Mouse (Mus musculus) fibroblast of lung, adult 2 months (primary cell): ENCODE measurements around the gene Tmem121.
"Not testable (repeated sequence)": the region's sequence is repeated elsewhere in the genome, so short reads cannot be mapped to it uniquely, and the experiment has no call there.

Experiments used
- DNase-seq: peaks from one replicate; pipeline ENCODE4 v3.0.0-alpha.2; 2011; ENCODE audit warnings: low read depth

Gene Tmem121

DNA sequence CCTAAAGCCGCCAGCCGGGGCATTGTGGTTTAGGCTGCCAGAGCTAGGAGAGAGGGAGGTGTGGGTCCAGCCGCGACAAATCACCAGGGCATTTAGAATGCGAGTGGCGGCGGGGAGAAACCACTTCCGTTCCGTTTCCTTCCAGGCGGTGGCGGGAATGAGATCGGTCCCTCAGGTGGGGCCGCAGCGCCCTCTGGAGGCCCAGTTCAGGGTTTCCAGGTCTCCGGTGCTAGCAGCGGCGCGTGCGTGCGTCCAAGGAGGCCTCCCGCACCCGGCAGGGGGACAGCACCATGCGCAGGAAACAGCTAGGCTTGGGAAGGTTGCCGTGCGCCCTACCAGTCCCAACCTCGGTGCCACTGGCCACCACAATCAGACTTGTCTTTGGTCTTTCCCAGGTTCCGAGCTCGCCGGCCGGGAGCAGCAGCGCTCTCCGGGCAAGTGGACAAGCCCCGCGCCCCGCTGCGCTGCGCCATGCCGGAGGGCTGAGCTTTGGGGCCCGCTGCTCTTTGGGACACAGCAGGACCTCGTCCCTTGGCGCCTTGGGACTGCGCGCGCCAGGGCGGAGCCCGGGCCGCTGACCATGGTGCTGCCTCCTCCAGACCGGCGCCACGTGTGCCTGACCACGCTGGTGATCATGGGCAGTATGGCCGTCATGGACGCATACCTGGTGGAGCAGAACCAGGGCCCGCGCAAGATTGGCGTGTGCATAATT lies 2.0 kb downstream of the Tmem121 start:
- DNase-seq = no peak

GRCm38 (mm10) chr12:113188349-113189055 lies 2.8 kb downstream of the Tmem121 start:
- DNase-seq = no peak

DNA sequence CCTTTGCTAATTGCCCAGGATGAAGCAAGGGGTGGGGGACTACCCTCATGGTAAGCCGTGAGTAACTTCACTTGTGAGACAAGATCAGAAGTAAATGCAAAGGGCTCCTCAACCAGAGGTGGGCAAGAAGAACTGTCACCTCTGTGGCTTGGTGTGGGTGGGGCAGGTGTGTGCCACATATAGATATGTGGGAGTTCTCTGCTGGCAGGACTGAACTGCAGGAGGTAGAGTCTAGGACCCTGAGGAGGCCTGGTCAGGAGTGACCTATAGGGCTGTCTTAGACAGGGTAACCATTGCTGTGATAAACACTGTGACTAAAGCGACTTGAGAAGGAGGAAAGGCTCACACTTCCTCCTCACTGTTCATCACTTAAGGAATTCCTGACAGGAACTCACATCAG lies 7.7 kb downstream of the Tmem121 start:
- DNase-seq = no peak

GRCm38 (mm10) chr12:113199132-113199531 lies 13.4 kb downstream of the Tmem121 start:
- DNase-seq = not testable (repeated sequence)

DNA sequence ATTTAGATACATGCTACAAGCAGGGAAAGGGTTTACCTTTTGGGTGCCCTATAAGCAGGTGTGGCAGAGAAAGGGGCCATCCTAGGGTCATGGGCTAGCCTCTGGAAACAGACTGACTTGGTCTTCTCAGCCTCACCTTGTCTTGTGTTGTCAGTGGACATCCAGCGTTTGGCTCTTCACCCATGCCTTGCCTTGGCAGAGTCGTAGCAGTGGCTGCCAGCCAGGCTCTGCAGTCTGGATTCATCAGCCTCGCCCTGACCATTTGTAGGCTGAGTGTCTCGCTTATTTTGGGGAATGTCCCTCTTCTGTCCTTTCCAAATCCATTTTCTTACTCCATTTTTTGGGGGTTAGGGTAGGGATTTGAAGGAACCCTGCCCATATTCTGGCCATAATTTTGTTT lies 15.6 kb downstream of the Tmem121 start:
- no peak for DNase-seq

- DNase-seq = no peak
Observed at GRCm38 (mm10) chr12:113202008-113202407, 16.3 kb downstream of the Tmem121 start.

- no peak for DNase-seq
Observed at GRCm38 (mm10) chr12:113203522-113203921, 17.8 kb downstream of the Tmem121 start.

DNA sequence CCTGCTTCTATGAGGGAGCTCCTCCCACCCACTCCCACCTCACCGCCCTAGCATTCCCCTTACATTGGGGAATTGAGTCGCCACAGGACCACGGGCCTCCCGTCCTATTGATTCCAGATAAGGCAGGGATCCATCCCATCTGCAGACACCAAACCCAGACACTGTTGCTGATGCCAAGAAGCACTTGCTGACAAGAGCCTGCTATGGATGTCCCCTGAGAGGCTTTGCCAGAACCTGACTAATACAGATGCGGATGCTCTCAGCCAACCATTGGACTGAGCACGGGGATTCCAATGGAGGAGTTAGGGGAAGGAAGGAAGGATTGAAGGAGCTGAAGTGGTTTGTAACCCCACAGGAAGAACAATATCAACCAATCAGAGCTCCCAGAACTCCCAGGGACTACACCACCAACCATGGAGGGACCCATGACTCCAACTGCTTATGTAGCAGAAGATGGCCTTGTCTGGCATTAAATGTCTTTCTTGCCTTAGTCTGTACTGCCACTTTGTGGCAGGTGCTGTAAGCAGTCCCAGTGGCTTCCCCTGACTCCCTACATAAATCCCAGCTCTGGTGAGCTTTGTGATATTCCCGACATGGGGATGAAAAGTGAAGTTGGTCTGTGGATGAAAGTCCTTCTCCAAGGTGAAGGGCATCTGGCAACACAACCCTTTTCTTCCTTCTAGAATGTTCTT lies 19.7 kb downstream of the Tmem121 start:
- no peak for DNase-seq

DNA sequence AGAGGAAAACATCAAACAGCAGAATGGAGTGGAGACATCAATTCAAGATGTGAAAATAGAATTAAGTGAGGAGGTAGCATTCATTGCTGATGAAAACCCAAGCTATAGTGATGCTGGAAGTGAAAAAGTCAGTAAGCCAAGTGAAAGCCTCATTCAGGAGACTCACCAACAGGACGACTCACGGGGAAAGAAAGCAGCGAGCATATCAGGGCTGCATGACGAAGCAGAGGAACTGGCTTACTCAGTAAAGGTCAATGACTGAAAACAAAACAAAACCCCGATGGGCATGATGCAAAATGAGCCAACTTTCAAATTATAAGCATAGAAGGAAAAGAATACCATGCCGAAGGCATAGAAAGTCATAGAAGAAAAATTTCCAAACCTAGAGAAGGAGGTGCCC lies 22.0 kb downstream of the Tmem121 start:
- no peak for DNase-seq

GRCm38 (mm10) chr12:113210586-113211378 lies 25.1 kb downstream of the Tmem121 start:
- DNase-seq = peak; percentile 92

GRCm38 (mm10) chr12:113211772-113212171 lies 26.0 kb downstream of the Tmem121 start:
- no peak for DNase-seq

GRCm38 (mm10) chr12:113212326-113212924 lies 26.7 kb downstream of the Tmem121 start:
- no peak for DNase-seq

DNA sequence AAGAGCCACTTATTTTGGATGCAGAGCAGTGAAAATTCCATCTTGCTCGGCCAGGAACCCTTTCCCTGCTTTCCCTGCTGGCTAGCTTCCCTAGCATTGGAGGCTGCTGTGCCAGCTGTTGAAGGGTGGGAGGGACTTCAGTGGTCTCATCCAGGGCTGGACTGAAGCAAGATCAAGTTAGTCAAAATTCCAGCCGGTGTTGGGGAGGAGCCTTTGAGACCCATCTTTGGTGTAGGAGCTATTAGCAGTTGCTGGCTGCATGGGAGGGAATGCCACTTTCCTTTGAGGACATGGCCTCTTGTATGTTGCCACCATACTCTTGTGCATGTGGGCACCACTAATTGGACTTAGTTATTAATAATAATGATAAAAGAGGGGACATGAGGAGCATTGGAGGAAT lies 27.5 kb downstream of the Tmem121 start:
- no peak for DNase-seq

- no peak for DNase-seq
Observed at GRCm38 (mm10) chr12:113214072-113214808, 28.5 kb downstream of the Tmem121 start.

DNA sequence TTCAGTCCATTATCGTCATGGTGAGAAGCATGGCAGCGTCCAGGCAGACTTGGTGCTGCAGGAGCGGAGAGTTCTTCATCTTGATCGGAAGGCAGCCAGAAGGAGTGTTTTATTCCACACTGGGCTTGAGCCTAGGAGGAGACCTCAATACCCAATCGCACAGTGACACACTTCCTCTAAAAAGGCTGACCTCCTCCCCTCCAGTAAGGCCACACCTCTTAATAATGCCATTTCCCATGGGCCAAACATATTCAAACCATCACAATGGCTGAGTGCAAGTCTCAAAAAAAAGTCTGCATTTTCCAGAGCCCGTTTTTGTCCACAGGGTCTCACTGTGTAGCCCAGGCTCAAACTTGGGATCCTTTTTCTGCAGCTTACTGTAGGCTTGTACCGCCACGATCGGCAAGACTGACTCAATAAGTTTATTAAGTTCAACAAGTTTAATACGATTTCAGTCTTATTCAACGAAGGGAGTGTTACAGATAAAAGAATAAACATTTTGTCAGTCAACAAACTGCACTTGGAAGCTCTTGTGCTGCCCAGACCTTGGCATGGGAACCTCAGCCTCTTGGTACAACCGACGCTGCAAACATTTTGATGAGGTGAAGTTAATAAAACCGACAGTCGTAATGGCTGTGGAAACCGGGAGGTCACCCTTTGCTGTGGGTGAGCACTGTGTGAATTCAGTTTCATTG lies 29.4 kb downstream of the Tmem121 start:
- no peak for DNase-seq

DNA sequence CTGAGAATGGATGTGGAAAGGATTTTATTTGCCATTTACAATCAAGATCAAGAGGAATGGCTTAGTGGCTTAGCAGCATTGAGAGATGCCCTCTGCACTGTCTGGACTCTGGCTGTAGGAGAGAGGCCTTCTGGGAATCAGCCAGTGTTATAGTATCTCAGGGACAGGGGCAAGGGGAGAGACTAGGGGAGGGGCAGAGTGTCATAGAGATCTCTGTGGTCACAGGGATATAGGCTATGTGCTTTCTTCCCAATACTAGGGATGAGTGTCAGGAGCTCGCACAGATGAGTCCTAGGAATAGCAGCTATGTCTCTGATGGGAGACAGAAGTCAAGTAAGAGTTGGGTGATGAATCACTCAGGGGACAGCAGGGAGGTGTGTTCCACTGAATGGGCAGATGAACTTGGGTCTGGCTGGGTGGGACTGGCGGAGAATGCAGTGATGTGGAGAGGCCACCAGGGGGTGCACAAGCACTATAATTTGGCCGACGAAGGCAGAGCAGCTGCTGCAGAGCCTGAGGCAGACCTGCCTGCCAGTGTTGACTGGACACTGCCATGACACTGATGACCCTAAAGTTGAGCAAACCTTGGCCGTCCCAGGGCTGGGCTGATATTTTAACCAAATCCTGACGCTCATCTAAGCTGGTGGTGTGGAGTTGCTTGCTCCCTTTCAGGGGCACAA lies 30.1 kb downstream of the Tmem121 start:
- DNase-seq = no peak

- peak; percentile 57 for DNase-seq
Observed at GRCm38 (mm10) chr12:113217306-113218242, 31.8 kb downstream of the Tmem121 start.

DNA sequence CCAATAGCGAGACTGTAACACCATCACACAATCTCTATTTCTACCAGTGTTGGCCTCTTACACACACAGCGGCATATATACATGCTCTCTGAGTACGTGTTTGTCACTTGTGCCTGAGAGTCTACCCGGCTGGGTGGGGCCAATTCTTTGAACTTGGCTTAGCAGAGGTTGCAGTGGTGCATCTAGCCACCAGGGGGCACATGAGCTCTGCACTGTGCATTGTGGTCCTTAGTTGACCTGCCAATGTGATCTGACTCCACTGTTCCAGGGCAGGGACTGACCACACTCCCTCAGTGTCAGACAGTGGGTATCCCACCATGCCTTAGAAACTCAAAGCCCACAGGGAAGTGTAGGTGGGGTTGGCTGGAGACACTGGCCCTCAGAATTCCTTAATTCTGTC lies 34.1 kb downstream of the Tmem121 start:
- no peak for DNase-seq

- no peak for DNase-seq
Observed at GRCm38 (mm10) chr12:113220447-113220846, 34.7 kb downstream of the Tmem121 start.
